Mouse (Mus musculus): Measurements from ENCODE around the gene Lmntd1. TPM values are rescaled to one million over a fixed set of nuclear protein-coding genes. Genes with fewer than 3 reads are reported as not detected.

Lmntd1 gene
- polyA plus RNA-seq, 2 experiments: 0.79 to 0.88 TPM

GRCm38 (mm10) chr6:145401140-145401539 is 213.0 kb downstream of the Lmntd1 start:
- DNase-seq (ENCODE audit: low spot score) (no peak), ATAC-seq (ENCODE audit: low FRiP score, low read depth) (no peak)
- Histone ChIP-seq H3K27ac (replicated peaks; ENCODE audit: low read depth, low read length) (no peak overlapping the region), H3K27me3 (ENCODE audit: control insufficient read depth, insufficient read depth, low read length) (no peaks in the 10 kb centered on the region), H3K9ac (ENCODE audit: low read depth, low read length, severe bottlenecking) (peak overlapping the region; percentile 7; the same call in 1 of the 2 replicates), H3K9me3 (ENCODE audit: control insufficient read depth, low read length) (no peaks in the 10 kb centered on the region), H3K4me3 (replicated peaks; ENCODE audit: low read length) (no peak overlapping the region), H3K4me2 (replicated peaks; ENCODE audit: low read depth, low read length, severe bottlenecking) (no peak overlapping the region), H3K4me1 (ENCODE audit: control insufficient read depth, insufficient read depth, low read length) (peaks cover 9% of the 10 kb centered on the region), H3K36me3 (ENCODE audit: control insufficient read depth, insufficient read depth, low read length) (no peaks in the 10 kb centered on the region)
- no peak for TF ChIP-seq POLR2A (IDR thresholded peaks at IDR 0.05; ENCODE audit: borderline replicate concordance, extremely low read depth, insufficient read depth, insufficient read length)
- WGBS: 10% methylated on average over 4 of the region's 4 CpGs

- DNase-seq (ENCODE audit: low spot score) (no peak), ATAC-seq (ENCODE audit: low FRiP score, low read depth) (no peak)
- Histone ChIP-seq H3K4me1 (ENCODE audit: control insufficient read depth, insufficient read depth, low read length) (peaks cover 9% of the 10 kb centered on the region), H3K9me3 (ENCODE audit: control insufficient read depth, low read length) (no peaks in the 10 kb centered on the region), H3K4me2 (replicated peaks; ENCODE audit: low read depth, low read length, severe bottlenecking) (no peak overlapping the region), H3K27ac (replicated peaks; ENCODE audit: low read depth, low read length) (no peak overlapping the region), H3K4me3 (replicated peaks; ENCODE audit: low read length) (no peak overlapping the region), H3K27me3 (ENCODE audit: control insufficient read depth, insufficient read depth, low read length) (no peaks in the 10 kb centered on the region), H3K36me3 (ENCODE audit: control insufficient read depth, insufficient read depth, low read length) (no peaks in the 10 kb centered on the region), H3K9ac (ENCODE audit: low read depth, low read length, severe bottlenecking) (no peak overlapping the region)
- 85% methylated on average over 4 of the region's 4 CpGs for WGBS
- TF ChIP-seq POLR2A (IDR thresholded peaks at IDR 0.05; ENCODE audit: borderline replicate concordance, extremely low read depth, insufficient read depth, insufficient read length): no peak
Measured at GRCm38 (mm10) chr6:145397881-145398280, 216.2 kb downstream of the Lmntd1 start.

- Histone ChIP-seq H3K9ac (ENCODE audit: low read depth, low read length, severe bottlenecking) (no peak overlapping the region), H3K4me2 (replicated peaks; ENCODE audit: low read depth, low read length, severe bottlenecking) (no peak overlapping the region), H3K36me3 (ENCODE audit: control insufficient read depth, insufficient read depth, low read length) (no peaks in the 10 kb centered on the region), H3K27me3 (ENCODE audit: control insufficient read depth, insufficient read depth, low read length) (no peaks in the 10 kb centered on the region), H3K9me3 (ENCODE audit: control insufficient read depth, low read length) (no peaks in the 10 kb centered on the region), H3K4me3 (replicated peaks; ENCODE audit: low read length) (no peak overlapping the region), H3K27ac (replicated peaks; ENCODE audit: low read depth, low read length) (no peak overlapping the region), H3K4me1 (ENCODE audit: control insufficient read depth, insufficient read depth, low read length) (peaks cover 9% of the 10 kb centered on the region)
- WGBS: 84% methylated on average over 2 of the region's 2 CpGs
- ATAC-seq (ENCODE audit: low FRiP score, low read depth) (no peak), DNase-seq (ENCODE audit: low spot score) (no peak)
- TF ChIP-seq POLR2A (IDR thresholded peaks at IDR 0.05; ENCODE audit: borderline replicate concordance, extremely low read depth, insufficient read depth, insufficient read length): no peak
Measured at GRCm38 (mm10) chr6:145396534-145396933, 217.6 kb downstream of the Lmntd1 start.

- WGBS: 58% methylated on average over 2 of the region's 2 CpGs
Measured at GRCm38 (mm10) chr6:145390421-145390820, 223.7 kb downstream of the Lmntd1 start.

GRCm38 (mm10) chr6:145389904-145390303 is 224.2 kb downstream of the Lmntd1 start:
- ATAC-seq (ENCODE audit: low FRiP score, low read depth): peak; percentile 72
- H3K4me3 ChIP-seq (replicated peaks; ENCODE audit: low read length): no peak overlapping the region

More at GRCm38 (mm10) chr6:145390421-145390820, 223.7 kb downstream of the Lmntd1 start:
- ATAC-seq (ENCODE audit: low FRiP score, low read depth): no peak
- H3K27me3 ChIP-seq (ENCODE audit: control insufficient read depth, insufficient read depth, low read length): no peaks in the 10 kb centered on the region
- peaks cover 22% of the 10 kb centered on the region for H3K4me1 ChIP-seq (ENCODE audit: control insufficient read depth, insufficient read depth, low read length)
- H3K9me3 ChIP-seq (ENCODE audit: control insufficient read depth, low read length): no peaks in the 10 kb centered on the region
- TF ChIP-seq POLR2A (IDR thresholded peaks at IDR 0.05; ENCODE audit: borderline replicate concordance, extremely low read depth, insufficient read depth, insufficient read length): no peak
- H3K36me3 ChIP-seq (ENCODE audit: control insufficient read depth, insufficient read depth, low read length): no peaks in the 10 kb centered on the region
- 0 out of 2 replicates have a peak overlapping the region, but pooled peaks have one; percentile 49 for H3K27ac ChIP-seq (replicated peaks; ENCODE audit: low read depth, low read length)
- H3K9ac ChIP-seq (ENCODE audit: low read depth, low read length, severe bottlenecking): no peak overlapping the region
- no peak overlapping the region for H3K4me2 ChIP-seq (replicated peaks; ENCODE audit: low read depth, low read length, severe bottlenecking)
- no peak overlapping the region for H3K4me3 ChIP-seq (replicated peaks; ENCODE audit: low read length)
- peak; percentile 35 for DNase-seq (ENCODE audit: low spot score)

More at GRCm38 (mm10) chr6:145389904-145390303, 224.2 kb downstream of the Lmntd1 start:
- TF ChIP-seq POLR2A (IDR thresholded peaks at IDR 0.05; ENCODE audit: borderline replicate concordance, extremely low read depth, insufficient read depth, insufficient read length): no peak
- no peaks in the 10 kb centered on the region for H3K27me3 ChIP-seq (ENCODE audit: control insufficient read depth, insufficient read depth, low read length)
- WGBS: 57% methylated on average over 7 of the region's 7 CpGs
- no peak overlapping the region for H3K4me2 ChIP-seq (replicated peaks; ENCODE audit: low read depth, low read length, severe bottlenecking)
- peak; percentile 61 for DNase-seq (ENCODE audit: low spot score)
- no peak overlapping the region for H3K9ac ChIP-seq (ENCODE audit: low read depth, low read length, severe bottlenecking)
- H3K27ac ChIP-seq (replicated peaks; ENCODE audit: low read depth, low read length): 0 out of 2 replicates have a peak overlapping the region, but pooled peaks have one; percentile 49
- no peaks in the 10 kb centered on the region for H3K9me3 ChIP-seq (ENCODE audit: control insufficient read depth, low read length)
- H3K36me3 ChIP-seq (ENCODE audit: control insufficient read depth, insufficient read depth, low read length): no peaks in the 10 kb centered on the region
- H3K4me1 ChIP-seq (ENCODE audit: control insufficient read depth, insufficient read depth, low read length): peaks cover 22% of the 10 kb centered on the region
